Mouse (Mus musculus): ENCODE measurements around the gene Epn2.
A peak's percentile ranks its signal among the peaks of the same experiment; 100 is the strongest.

Epn2 gene

DNA sequence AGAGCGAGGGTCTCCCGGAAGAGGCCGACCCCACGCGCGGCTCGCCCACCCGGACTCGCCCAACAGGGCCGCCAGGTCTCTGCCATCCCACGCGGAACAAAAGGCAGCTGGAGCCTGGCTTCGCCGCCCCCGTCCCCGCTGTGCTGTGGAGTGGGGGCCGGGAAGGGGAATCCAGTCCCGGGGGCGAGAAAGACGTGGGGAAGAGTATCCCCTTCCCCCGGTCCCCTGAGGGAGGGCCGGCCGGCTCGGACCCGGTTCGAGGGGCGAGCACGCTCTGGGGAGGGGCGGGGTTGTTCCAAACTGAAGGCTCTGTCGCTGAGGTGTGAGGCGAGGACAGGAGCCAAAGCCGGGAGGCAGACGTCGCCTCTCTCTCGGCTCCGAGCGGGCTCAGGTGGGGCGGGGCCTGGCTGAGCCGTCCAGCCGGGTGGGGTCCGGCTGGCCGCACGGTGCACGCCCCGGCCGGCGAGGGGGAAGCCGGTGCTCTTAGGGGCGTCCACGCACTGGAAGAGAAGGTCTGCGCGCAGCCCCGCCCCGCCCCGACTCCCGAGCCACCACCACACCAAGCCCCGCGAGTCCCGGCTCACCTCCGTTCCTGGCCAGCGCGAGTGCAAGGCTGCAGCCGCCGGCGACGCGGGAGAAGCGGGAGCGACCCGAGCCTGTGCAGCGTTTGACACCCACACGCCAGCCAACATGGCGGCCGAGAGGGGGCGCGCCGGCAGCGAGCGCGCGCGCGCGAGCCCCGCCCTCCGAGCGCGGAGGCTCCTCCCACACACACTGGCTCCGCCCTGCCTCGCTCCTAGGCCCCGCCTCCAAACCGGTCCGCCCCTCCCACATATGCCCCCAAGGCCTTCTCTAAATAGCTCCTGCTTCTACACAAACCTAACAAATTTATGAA, at the start of gene Epn2:
Gene Epn2, minus strand, starts transcription at position 705 of the 895 bp plus-strand sequence.
- peak; percentile 81 to 82 for DNase-seq (ENCODE audit: low spot score in 2 of 2)

DNA sequence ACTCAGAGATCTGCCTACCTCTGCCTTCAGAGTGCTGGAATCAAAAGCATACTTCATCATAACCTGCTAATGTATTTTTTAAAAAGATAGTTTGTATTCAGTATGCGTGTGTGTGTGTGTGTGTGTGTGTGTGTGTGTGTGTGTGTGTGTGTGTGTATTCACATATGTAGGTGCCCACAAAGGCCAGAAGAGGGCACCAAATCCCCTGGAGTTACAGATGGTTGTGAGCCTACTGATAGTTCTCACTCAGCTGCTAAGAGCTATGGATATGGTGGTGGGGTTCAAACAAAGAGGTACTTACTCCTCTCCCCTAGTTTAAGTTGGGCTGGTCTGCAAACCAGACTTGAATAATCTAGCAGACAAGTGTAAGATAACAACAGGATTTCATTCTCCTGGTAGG, 47.0 kb upstream of the Epn2 start:
- no peak for DNase-seq (ENCODE audit: low spot score in 2 of 2)

DNA sequence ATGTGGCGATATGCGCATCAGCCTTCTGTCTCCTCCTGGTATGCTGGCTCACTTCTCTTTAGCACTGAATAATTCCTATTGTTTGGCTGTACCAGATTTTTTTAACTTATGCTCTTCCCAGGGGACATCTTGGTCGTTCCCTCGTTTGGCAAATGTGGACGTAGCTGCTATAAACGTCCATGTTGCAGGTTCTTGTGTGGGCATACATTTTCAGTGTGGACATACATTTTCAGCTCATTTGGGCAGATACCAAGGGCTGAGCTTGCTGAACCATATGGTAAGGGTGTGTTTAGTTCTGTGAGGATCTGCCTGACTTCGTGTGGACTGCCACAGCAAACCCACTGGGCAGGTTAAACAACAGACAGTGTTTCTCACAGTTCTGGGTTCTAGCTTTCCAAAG, 45.6 kb upstream of the Epn2 start:
- no peak for DNase-seq (ENCODE audit: low spot score in 2 of 2)

DNA sequence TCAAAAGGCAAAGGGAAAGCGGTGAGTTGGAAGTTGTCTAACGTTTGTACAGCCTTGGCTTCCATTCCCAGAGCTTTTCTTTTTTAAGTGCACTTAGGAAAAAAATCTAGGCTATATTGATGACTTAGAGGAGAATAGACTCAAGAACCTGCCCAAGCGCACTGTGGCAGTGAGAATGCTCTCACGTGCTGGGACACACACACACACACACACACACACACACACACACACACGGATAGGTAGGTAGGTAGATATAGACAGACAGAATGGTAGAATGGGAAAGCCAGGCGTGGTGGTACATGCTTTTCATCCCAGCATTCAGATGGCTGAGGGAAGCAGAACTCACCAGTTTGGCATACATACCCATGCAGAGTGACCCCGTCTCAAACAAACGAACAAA, 41.3 kb upstream of the Epn2 start:
- no peak for DNase-seq (ENCODE audit: low spot score in 2 of 2)

DNA sequence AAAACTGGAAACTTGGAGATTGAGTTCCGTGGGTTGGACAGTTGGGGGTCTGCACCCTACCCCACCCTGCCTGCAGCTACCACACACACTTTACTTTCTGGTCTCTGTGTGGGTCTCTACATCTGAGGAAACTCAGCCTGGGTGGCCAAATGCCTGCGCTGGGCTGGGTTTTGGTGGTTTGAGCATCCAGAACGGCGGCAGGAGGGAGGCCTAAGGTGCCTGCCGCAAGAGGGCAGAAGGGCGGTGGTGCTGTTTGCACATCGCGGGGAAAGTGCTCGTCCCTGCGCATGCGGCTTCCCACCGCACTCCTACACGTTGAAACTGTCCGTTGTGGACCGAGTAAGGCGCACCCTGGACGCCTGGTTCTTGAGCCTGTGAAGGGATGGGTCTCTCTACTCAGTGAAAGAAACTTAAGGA, 40.8 kb upstream of the Epn2 start:
- peak; percentile 87 to 90 for DNase-seq (ENCODE audit: low spot score in 2 of 2)

DNA sequence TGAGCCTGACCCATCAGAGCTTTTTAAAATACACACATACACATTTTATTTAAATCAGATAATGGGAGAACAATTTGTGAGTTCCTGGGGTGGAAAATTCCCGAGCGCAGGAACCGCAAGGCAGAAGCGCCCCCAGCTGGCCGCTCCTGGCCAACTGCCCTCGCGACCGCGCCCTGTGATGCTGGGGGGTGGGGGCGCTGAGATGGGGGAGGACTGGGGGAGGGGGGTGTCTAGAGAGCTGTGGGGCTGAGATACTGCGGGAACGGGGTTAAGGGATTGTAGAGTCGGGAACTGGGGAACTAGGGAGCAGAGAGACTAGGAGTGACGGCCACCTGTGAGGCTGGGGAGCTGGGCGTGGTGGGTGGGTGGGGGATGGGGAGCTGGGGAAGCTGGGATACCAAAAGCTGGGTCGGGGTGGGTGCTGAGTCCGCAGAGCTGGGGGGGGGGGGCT, 40.3 kb upstream of the Epn2 start:
- DNase-seq (ENCODE audit: low spot score in 2 of 2), result peak; percentile 76 to 80

DNA sequence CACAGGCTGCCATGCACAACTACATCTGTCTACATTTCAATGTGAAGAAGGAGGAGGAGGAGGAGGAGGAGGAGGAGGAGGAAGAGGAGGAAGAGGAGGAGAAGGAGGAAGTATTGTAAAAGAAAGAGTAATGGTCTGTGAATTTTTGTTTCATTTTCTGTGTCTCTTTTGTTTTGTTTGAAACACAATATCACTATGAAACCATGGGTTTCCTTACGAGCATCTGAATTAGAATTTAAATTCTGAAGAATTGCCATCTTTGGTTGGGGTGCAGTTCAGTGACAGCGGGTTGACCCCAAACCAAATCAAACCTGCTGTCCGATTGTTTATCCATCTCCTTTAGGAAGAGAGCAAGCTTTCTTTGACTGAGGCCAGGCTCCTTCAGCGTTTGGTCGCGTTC, 39.9 kb upstream of the Epn2 start:
- DNase-seq (ENCODE audit: low spot score in 2 of 2), result no peak

DNA sequence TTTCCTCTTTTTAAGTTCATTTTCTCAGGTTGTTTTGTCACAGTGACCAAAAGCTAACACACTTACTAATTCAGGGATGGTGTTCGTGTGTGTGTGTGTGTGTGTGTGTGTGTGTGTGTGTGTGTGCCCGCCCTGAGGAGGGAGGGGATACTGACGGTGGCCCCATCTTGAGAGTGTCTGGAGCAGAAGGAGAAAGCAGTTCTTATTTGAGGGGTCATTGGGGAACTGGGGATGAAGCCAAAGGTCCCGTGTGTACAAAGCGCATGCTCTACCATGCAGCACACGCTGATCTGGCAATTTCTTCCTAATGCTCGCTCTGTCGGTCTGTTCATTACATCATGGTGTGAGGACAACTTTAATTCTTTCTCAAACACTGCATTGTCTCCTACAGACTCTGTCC, 39.1 kb upstream of the Epn2 start:
- peak in 1 of 2 experiments; percentile 7 for DNase-seq (ENCODE audit: low spot score in 2 of 2)

DNA sequence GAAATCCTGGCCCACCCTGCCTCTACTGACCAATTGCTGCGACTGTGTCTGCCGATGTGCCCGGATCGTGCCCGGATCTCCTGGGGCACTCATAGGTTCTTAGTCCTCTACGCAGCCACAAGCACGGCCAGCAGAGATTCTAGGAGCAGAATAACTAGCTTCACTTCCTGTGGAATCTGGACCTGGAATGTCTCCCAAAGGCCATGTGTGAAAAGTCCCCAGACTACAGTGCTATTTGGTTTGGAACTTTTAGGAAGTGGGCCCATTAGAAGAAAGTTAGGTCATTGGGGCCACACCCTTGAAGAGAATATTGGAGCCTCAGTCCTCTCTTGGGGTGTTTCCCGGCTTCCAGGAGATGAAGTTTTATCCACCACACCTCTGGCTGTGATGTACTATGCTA, 38.6 kb upstream of the Epn2 start:
- peak; percentile 80 to 84 for DNase-seq (ENCODE audit: low spot score in 2 of 2)

DNA sequence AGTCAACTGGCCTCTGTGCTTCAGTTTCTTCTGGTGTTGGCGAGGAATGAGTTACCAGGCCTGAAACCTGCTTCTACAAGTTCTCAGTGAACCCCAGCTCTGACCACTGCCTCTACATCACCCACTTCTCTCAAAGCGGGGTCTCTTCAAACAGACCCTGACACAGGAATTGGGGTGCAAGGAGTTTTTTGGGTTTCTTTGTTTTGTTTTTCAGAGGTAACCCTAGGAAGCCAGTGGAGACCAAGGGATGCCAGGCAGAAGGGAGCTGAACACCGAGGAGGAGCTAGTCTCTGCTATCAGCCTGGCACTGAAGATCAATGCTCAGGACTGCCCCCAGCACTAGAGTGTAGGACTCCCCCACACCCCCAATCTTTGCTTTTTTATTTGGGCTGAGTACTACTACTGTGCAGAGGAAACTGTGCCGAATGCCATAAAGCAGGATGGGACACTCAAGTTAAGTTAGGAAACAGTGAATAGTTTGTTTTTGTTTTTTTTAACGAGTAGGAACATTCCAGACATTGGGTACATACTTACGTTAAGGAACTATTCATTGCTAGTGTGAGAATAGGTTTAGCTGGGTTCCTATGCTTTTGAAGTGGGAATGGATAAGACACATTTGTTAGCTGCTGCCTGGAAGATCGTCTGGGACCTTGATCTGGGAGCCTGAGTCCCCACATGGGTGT, 37.9 kb upstream of the Epn2 start:
- peak in 1 of 2 experiments; percentile 16 for DNase-seq (ENCODE audit: low spot score in 2 of 2)

DNA sequence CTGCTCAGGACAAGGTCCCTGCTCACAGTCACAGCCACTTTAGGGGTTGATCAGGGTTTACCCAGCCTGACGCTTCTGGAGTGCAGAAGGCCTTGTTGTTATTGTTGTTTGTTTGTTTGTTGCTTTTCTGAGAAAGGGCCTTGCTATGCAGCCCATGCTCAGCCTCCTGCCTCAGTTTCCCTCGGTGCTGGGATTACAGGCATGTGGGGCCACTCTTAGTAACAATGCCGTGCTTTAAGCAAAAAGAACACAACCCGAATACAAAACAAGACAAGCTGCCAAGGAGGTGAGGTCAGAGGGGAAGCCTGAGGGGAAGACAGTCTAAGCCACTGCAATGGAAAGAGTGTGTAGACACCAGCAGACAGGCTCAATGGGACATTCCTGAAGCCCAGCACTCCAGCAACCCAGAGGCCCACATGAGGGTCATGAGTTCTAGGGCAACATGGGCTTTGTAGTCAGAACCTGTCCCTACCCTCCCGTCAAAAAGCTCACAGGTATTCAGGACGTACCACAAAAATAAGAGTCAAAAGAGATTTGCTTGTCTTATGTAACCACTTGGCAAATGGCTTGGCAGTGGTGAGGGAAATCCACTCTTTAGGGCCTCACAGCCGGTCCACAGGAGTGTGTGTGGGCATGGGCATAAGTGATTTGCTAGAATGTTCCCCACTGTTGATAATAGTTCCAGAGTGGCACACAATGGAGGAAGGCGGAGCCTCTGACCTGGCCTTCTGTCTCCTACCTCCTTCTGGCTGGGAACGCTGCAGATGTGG, 37.2 kb upstream of the Epn2 start:
- DNase-seq (ENCODE audit: low spot score in 2 of 2), result peak; percentile 37 to 38

DNA sequence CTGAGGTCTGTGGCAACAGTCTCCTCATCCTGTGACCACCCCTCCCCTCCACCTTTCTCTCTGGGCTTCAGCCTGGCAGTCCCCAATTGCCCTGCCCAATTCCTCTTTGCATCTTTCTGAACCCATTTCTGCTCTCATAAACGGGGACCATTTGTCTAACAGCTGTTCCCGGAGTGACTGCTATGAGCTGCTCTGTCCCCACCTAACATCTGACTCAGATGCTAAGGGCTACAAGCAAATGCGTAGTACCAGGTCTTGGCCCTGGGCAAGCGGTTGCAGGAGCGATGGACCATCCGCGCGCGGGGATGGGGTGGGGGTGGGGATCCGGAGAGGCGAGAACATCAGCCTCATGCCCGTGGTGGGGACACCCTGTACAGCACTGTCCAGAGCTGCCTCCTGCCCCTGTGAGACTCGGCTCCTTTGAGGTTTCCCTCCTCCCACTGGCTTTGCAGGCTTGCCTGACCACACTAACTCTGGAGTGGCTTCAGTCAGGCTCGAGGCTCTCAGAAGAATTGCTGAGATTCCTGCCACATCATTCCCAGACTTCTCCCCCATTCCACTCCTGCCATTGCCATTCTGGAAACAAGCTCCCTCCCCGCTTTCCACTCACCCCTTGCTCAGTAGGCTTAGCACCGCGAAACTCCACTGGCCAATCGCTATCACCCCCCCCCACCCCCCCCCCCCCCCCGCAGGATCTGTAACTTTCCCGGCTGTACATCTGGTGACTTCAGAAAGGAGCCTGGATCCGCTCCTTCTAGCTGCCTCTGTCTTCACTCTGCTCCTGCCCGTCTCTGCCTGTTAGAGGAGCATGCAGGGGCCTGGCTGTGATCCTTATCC, 36.4 kb upstream of the Epn2 start:
- peak; percentile 33 to 40 for DNase-seq (ENCODE audit: low spot score in 2 of 2)

DNA sequence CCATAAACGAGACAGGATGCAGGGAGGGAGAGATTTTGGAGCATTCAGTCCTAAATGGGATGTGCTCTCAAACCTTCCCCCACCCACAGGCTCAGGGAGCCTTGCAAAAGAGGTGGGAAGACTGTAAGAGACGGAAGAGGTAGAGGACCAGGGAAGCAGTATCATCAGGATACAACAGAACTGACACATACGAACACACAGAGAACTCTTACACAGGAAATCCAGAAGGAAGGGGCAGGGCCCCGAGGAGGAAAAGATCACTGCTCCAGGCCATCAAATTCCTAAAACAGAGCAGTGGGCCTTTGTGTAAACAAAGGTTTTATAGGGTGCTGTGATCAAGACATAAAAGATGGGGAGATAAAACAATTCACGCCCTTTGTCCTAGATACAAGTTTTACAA, 34.9 kb upstream of the Epn2 start:
- peak; percentile 36 to 65 for DNase-seq (ENCODE audit: low spot score in 2 of 2)

DNA sequence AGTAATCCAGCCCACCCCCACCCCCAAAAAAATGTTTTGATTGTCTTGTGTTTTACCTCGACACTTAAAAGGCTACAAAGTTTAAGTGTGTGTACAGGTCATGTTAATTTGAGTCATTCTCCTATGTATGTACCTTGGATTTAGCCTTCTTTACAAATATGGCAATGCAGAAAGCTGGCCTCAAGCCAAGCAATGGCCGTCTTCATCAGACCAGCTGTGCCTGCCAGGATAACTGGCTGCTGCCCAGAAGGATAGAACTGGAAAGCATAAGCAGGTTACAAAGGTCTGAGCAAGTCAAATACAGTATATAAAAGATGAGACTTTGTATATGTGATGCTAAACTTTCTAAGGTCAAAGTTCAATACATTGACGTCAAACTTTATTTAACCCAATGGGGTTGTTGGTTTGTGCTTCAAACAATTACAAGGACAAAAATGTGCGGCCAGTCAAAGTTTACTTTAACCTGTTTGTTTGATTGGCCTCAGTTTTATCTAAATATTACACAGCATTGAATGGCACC, 32.7 kb upstream of the Epn2 start:
- no peak for DNase-seq (ENCODE audit: low spot score in 2 of 2)

DNA sequence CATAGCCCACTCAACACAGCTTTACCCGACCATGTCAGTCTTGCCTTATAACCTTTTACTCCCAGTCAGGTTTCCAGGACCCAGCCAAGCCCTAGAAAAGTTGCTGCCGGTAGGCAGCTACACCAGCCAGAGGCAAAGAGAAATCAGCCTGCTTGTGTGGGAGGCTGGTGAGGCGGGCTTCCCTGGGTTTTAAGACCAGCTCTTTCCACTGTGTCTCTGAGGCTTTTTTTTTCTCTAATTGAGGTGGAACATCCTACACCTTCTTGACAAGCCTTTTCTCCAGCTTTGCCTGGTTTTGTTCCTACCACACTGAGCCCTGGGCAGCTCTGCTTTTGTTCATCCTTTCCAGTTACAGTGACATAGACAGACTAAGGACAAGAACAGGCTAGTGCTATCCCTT, 31.7 kb upstream of the Epn2 start:
- no peak for DNase-seq (ENCODE audit: low spot score in 2 of 2)

DNA sequence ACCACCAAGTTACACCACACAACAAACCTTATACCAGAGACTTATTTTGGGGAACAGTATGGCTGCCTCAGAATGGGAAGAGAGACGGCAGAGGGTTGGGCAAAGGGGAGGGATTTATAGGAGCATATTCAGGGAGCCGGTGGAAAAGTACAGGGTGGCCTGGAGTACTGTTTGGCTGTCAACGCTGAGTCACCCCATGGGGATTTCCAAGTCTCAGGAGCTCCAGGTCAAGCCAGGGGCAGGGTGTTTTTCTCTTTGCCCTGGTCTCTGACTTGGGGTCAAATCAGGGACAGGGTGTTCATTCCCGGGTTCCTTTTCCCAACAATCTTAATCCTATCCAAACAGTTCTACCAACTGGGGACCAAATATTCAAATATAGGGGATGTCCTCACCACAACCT, 28.6 kb upstream of the Epn2 start:
- DNase-seq (ENCODE audit: low spot score in 2 of 2), result peak in 1 of 2 experiments; percentile 29

DNA sequence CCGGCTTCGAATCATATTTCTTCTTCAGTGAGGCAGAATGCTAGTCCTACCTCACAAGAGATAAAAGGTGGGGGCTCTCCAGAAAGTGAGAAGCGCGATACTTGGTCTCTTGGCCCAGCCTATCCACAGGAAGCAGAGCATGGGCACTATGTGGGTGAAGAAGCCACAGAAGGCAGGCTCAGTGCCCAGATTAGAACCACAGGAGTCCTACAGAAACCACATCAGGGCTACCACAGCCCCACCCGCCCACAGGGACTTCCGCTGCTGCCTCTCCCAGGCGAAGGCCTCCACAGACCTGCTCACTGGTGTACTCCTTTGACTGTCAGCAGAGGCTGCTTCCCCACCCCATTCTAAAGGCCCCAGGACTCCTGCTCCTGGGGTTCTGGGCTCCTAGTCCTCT, 23.2 kb upstream of the Epn2 start:
- DNase-seq (ENCODE audit: low spot score in 2 of 2), result no peak

DNA sequence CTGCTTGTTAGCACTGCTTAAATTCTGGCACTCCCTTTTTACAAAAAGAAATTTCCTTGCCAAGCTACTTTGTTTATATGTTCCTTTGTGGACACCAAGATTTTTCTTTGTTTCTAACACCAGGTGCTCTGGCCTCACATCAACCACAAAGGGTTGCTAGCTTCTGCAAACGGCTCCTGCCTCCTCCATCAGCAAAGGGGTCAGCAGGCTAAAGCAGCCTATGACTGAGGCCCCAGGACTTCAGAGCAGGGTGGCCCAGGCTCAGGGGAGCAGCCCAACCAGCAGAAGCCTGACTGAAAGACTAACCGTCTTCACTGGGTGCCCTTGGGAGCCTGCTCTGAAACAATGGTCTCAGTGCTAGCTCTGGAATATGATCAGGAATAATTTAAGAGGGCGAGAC, 22.0 kb upstream of the Epn2 start:
- no peak for DNase-seq (ENCODE audit: low spot score in 2 of 2)

DNA sequence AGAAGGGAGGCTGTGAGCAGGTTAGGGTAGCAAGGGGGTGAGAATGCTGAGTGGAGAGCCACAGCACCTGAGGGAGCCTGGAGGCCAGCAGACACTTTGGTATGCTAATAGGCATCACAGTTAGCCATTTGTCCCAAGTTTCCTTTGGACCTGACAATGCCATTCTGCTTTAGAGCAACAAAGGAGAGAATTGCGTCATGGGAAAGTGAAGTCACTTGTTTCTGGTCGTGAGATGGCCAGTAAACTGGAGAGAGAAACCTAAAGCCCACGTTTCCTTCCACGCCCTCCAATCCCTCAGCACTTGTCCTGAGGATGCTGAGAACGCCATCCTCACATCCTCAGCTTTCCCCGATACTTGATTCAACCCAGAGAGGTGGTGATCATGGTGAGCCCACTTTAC, 18.9 kb upstream of the Epn2 start:
- no peak for DNase-seq (ENCODE audit: low spot score in 2 of 2)

DNA sequence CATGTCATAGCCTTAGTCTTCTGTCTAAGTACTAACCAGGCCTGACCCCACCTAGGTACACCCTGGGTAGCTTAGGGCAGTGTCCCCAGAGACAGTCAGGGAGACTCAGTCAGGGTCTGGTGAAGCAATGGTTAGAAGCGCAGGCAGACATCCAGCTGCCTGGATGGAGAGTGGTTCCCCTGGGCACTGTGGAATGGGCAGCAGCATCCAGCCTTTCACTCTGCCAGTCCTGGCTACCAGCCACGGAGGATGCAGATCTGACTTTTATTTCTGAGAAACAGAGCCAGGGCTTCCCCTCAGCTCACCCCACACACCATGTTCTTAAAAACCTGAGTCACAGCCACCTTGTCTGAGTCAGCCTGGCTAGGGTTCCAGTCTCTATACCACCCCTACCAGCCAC, 18.0 kb upstream of the Epn2 start:
- DNase-seq (ENCODE audit: low spot score in 2 of 2), result no peak

DNA sequence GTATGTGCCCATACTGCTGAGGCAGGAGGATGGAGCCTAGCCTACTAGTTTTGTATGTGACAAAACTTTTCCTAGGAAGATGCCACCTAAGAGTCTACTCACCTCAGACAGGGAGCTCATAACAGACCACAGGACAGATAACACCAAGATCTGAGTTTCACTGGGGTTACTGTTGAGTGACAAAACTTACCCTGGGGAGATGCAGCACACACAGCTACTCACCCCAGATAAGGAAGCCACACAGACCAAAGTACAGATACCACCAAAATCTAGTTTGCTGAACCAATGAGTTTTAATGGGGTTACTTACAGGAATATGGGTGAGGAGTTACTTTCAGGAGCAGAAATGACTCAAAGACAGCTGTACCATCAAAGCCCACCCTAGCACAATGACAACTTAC, 13.6 kb upstream of the Epn2 start:
- DNase-seq (ENCODE audit: low spot score in 2 of 2), result no peak

Data from heart, adult 9 months (tissue).